Mouse (Mus musculus): ENCODE measurements at regions not wholly inside any gene's neighbourhood (a gene's known extent, or its start where the extent isn't known, plus 50 kb on each side); places are given as distances from the start of the nearest gene placed in this dataset.
"Not testable (repeated sequence)": the region's sequence is repeated elsewhere in the genome, so short reads cannot be mapped to it uniquely, and the experiment has no call there.

GRCm38 (mm10) chr16:77788041-77788780 lies 186.3 kb upstream of the Gm11146 start:
- no peak overlapping the region for H3K9ac ChIP-seq

GRCm38 (mm10) chr16:77787025-77787424 lies 185.1 kb upstream of the Gm11146 start:
- no peak for ATAC-seq (ENCODE audit: low FRiP score, low read depth)
- no peak overlapping the region for H3K4me3 ChIP-seq
- 88% methylated on average over 5 of the region's 5 CpGs for WGBS
- H3K27me3 ChIP-seq: no peaks in the 10 kb centered on the region
- H3K27ac ChIP-seq: no peak overlapping the region
- H3K4me1 ChIP-seq: no peaks in the 10 kb centered on the region
- no peak overlapping the region for H3K4me2 ChIP-seq (replicated peaks)
- no peaks in the 10 kb centered on the region for H3K36me3 ChIP-seq
- H3K9ac ChIP-seq: no peak overlapping the region
- H3K9me3 ChIP-seq: no peaks in the 10 kb centered on the region

More at GRCm38 (mm10) chr16:77788041-77788780, 186.3 kb upstream of the Gm11146 start:
- H3K4me1 ChIP-seq: no peaks in the 10 kb centered on the region
- no peaks in the 10 kb centered on the region for H3K36me3 ChIP-seq
- H3K4me2 ChIP-seq (replicated peaks): no peak overlapping the region
- 78% methylated on average over 20 of the region's 20 CpGs for WGBS
- no peak for ATAC-seq (ENCODE audit: low FRiP score, low read depth)
- no peaks in the 10 kb centered on the region for H3K9me3 ChIP-seq
- no peaks in the 10 kb centered on the region for H3K27me3 ChIP-seq
- no peak overlapping the region for H3K4me3 ChIP-seq
- no peak overlapping the region for H3K27ac ChIP-seq

GRCm38 (mm10) chr16:77779019-77779418 lies 177.1 kb upstream of the Gm11146 start:
- WGBS: 79% methylated on average over 1 of the region's 1 CpGs
- ATAC-seq (ENCODE audit: low FRiP score, low read depth): no peak
- no peak overlapping the region for H3K4me2 ChIP-seq (replicated peaks)

GRCm38 (mm10) chr16:77772075-77772474 lies 170.2 kb upstream of the Gm11146 start:
- H3K9me3 ChIP-seq: no peaks in the 10 kb centered on the region
- no peak overlapping the region for H3K4me3 ChIP-seq
- no peaks in the 10 kb centered on the region for H3K27me3 ChIP-seq
- no peak overlapping the region for H3K27ac ChIP-seq
- no peak overlapping the region for H3K9ac ChIP-seq
- H3K4me2 ChIP-seq (replicated peaks): no peak overlapping the region
- no peak for ATAC-seq (ENCODE audit: low FRiP score, low read depth)
- 72% methylated on average over 3 of the region's 3 CpGs for WGBS
- H3K36me3 ChIP-seq: no peaks in the 10 kb centered on the region
- H3K4me1 ChIP-seq: no peaks in the 10 kb centered on the region

More at GRCm38 (mm10) chr16:77779019-77779418, 177.1 kb upstream of the Gm11146 start:
- Histone ChIP-seq H3K4me1 (no peaks in the 10 kb centered on the region), H3K4me3 (no peak overlapping the region), H3K36me3 (no peaks in the 10 kb centered on the region), H3K9me3 (no peaks in the 10 kb centered on the region), H3K27me3 (no peaks in the 10 kb centered on the region), H3K27ac (no peak overlapping the region), H3K9ac (no peak overlapping the region)

- no peak overlapping the region for H3K27ac ChIP-seq
- no peak overlapping the region for H3K4me3 ChIP-seq
- WGBS: 65% methylated on average over 4 of the region's 4 CpGs
- no peak overlapping the region for H3K4me2 ChIP-seq (replicated peaks)
- H3K36me3 ChIP-seq: no peaks in the 10 kb centered on the region
- no peaks in the 10 kb centered on the region for H3K27me3 ChIP-seq
- no peaks in the 10 kb centered on the region for H3K4me1 ChIP-seq
- no peak overlapping the region for H3K9ac ChIP-seq
- no peak for ATAC-seq (ENCODE audit: low FRiP score, low read depth)
- no peaks in the 10 kb centered on the region for H3K9me3 ChIP-seq
Observed at GRCm38 (mm10) chr16:77760926-77761347, 159.0 kb upstream of the Gm11146 start.

GRCm38 (mm10) chr16:77760479-77760878 lies 158.6 kb upstream of the Gm11146 start:
- no peak for ATAC-seq (ENCODE audit: low FRiP score, low read depth)
- 84% methylated on average over 4 of the region's 4 CpGs for WGBS
- no peak overlapping the region for H3K9ac ChIP-seq
- H3K27ac ChIP-seq: no peak overlapping the region
- H3K4me3 ChIP-seq: no peak overlapping the region
- no peaks in the 10 kb centered on the region for H3K36me3 ChIP-seq
- no peaks in the 10 kb centered on the region for H3K9me3 ChIP-seq
- H3K27me3 ChIP-seq: no peaks in the 10 kb centered on the region
- H3K4me1 ChIP-seq: no peaks in the 10 kb centered on the region
- H3K4me2 ChIP-seq (replicated peaks): no peak overlapping the region

- no peaks in the 10 kb centered on the region for H3K36me3 ChIP-seq
- 80% methylated on average over 10 of the region's 10 CpGs for WGBS
- no peak overlapping the region for H3K4me2 ChIP-seq (replicated peaks)
Observed at GRCm38 (mm10) chr16:77759997-77760396, 158.1 kb upstream of the Gm11146 start.

GRCm38 (mm10) chr16:77754882-77755281 lies 153.0 kb upstream of the Gm11146 start:
- H3K27me3 ChIP-seq: no peaks in the 10 kb centered on the region
- H3K4me3 ChIP-seq: no peak overlapping the region
- ATAC-seq (ENCODE audit: low FRiP score, low read depth): no peak
- H3K9ac ChIP-seq: no peak overlapping the region
- no peak overlapping the region for H3K4me2 ChIP-seq (replicated peaks)
- WGBS: 85% methylated on average over 6 of the region's 6 CpGs
- H3K36me3 ChIP-seq: no peaks in the 10 kb centered on the region
- H3K27ac ChIP-seq: no peak overlapping the region
- no peaks in the 10 kb centered on the region for H3K4me1 ChIP-seq
- H3K9me3 ChIP-seq: no peaks in the 10 kb centered on the region

More at GRCm38 (mm10) chr16:77759997-77760396, 158.1 kb upstream of the Gm11146 start:
- H3K27me3 ChIP-seq: no peaks in the 10 kb centered on the region
- no peak overlapping the region for H3K9ac ChIP-seq
- H3K4me3 ChIP-seq: no peak overlapping the region
- no peak for ATAC-seq (ENCODE audit: low FRiP score, low read depth)
- H3K27ac ChIP-seq: no peak overlapping the region
- H3K9me3 ChIP-seq: no peaks in the 10 kb centered on the region
- H3K4me1 ChIP-seq: no peaks in the 10 kb centered on the region

- H3K4me2 ChIP-seq (replicated peaks): no peak overlapping the region
- no peaks in the 10 kb centered on the region for H3K9me3 ChIP-seq
- no peak overlapping the region for H3K9ac ChIP-seq
- WGBS: 88% methylated on average over 2 of the region's 2 CpGs
- H3K27ac ChIP-seq: peak overlapping the region; percentile 33; the same call in 1 of the 2 replicates
- H3K4me3 ChIP-seq: no peak overlapping the region
- no peaks in the 10 kb centered on the region for H3K27me3 ChIP-seq
- H3K4me1 ChIP-seq: no peaks in the 10 kb centered on the region
- no peaks in the 10 kb centered on the region for H3K36me3 ChIP-seq
- ATAC-seq (ENCODE audit: low FRiP score, low read depth): no peak
Observed at GRCm38 (mm10) chr16:77749474-77749873, 147.6 kb upstream of the Gm11146 start.

GRCm38 (mm10) chr16:77743838-77744237 lies 141.9 kb upstream of the Gm11146 start:
- no peaks in the 10 kb centered on the region for H3K27me3 ChIP-seq
- H3K4me2 ChIP-seq (replicated peaks): no peak overlapping the region
- no peaks in the 10 kb centered on the region for H3K36me3 ChIP-seq
- 90% methylated on average over 6 of the region's 6 CpGs for WGBS
- no peak for ATAC-seq (ENCODE audit: low FRiP score, low read depth)
- H3K4me3 ChIP-seq: no peak overlapping the region
- no peaks in the 10 kb centered on the region for H3K4me1 ChIP-seq
- H3K9ac ChIP-seq: no peak overlapping the region
- no peak overlapping the region for H3K27ac ChIP-seq
- no peaks in the 10 kb centered on the region for H3K9me3 ChIP-seq

GRCm38 (mm10) chr16:77738821-77739220 lies 136.9 kb upstream of the Gm11146 start:
- Histone ChIP-seq H3K9me3 (no peaks in the 10 kb centered on the region), H3K4me1 (no peaks in the 10 kb centered on the region), H3K27me3 (no peaks in the 10 kb centered on the region), H3K27ac (no peak overlapping the region), H3K36me3 (no peaks in the 10 kb centered on the region), H3K4me2 (replicated peaks) (no peak overlapping the region), H3K4me3 (no peak overlapping the region), H3K9ac (no peak overlapping the region)
- no peak for ATAC-seq (ENCODE audit: low FRiP score, low read depth)
- 64% methylated on average over 1 of the region's 1 CpGs for WGBS

GRCm38 (mm10) chr16:77719377-77719776 lies 117.5 kb upstream of the Gm11146 start:
- no peak overlapping the region for H3K9ac ChIP-seq
- 0 out of 2 replicates have a peak, but pooled peaks cover 2% of the 10 kb centered on the region for H3K36me3 ChIP-seq
- no peak overlapping the region for H3K4me3 ChIP-seq
- no peaks in the 10 kb centered on the region for H3K27me3 ChIP-seq
- H3K4me1 ChIP-seq: no peaks in the 10 kb centered on the region
- no peak for ATAC-seq (ENCODE audit: low FRiP score, low read depth)
- H3K4me2 ChIP-seq (replicated peaks): no peak overlapping the region
- peaks cover 10% of the 10 kb centered on the region for H3K9me3 ChIP-seq
- WGBS: 77% methylated on average over 2 of the region's 2 CpGs
- H3K27ac ChIP-seq: no peak overlapping the region

- not testable (repeated sequence) for H3K27ac ChIP-seq; H3K27me3 ChIP-seq; H3K9ac ChIP-seq; ATAC-seq (ENCODE audit: low FRiP score, low read depth); H3K4me2 ChIP-seq (replicated peaks); H3K4me1 ChIP-seq; H3K36me3 ChIP-seq; H3K4me3 ChIP-seq
- H3K9me3 ChIP-seq: peaks cover 10% of the 10 kb centered on the region
- 80% methylated on average over 3 of the region's 3 CpGs for WGBS
Observed at GRCm38 (mm10) chr16:77717766-77718165, 115.9 kb upstream of the Gm11146 start.

Data from limb, embryonic 13.5 days (tissue).